Mouse (Mus musculus) thymus, postnatal 10 days (tissue): ENCODE data around the gene Ttc6.
A peak's percentile ranks its signal among the peaks of the same experiment; 100 is the strongest.

ENCODE experiments used
- DNase-seq, 2 experiments: peaks; one replicate each; pipeline ENCODE4 v3.0.0; 2021; ENCODE audit warnings: low spot score in 2 of 2

The Ttc6 gene

GRCm38 (mm10) chr12:57563909-57564308 is at the start of gene Ttc6:
Gene Ttc6 (plus strand): TSS chr12:57564113.
- DNase-seq, result no peak

GRCm38 (mm10) chr12:57514552-57514951 is 49.4 kb upstream of the Ttc6 start:
- DNase-seq, result no peak

GRCm38 (mm10) chr12:57515702-57516377 is 48.1 kb upstream of the Ttc6 start:
- no peak for DNase-seq

GRCm38 (mm10) chr12:57528335-57528734 is 35.6 kb upstream of the Ttc6 start:
- no peak for DNase-seq

- no peak for DNase-seq
Measured at GRCm38 (mm10) chr12:57530474-57530873, 33.4 kb upstream of the Ttc6 start.

DNA sequence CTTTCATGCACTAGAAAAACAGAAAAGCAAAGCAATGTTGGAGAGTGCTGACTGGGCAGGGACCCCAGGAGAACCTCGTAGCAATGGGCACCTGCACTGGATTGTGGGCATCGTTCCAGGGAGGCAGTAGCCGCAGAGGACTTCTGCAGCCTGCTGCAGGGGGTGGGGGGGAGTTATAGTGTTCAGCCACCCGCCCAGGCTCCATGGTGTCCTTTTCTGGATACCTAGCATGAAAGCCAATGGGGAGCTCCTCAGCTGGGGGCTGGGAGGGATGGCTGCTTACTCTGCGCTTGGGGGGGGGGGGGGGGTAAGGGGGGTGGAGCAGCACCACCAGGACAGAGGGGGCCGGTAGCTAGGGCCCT is 29.4 kb upstream of the Ttc6 start:
- DNase-seq, result no peak

DNA sequence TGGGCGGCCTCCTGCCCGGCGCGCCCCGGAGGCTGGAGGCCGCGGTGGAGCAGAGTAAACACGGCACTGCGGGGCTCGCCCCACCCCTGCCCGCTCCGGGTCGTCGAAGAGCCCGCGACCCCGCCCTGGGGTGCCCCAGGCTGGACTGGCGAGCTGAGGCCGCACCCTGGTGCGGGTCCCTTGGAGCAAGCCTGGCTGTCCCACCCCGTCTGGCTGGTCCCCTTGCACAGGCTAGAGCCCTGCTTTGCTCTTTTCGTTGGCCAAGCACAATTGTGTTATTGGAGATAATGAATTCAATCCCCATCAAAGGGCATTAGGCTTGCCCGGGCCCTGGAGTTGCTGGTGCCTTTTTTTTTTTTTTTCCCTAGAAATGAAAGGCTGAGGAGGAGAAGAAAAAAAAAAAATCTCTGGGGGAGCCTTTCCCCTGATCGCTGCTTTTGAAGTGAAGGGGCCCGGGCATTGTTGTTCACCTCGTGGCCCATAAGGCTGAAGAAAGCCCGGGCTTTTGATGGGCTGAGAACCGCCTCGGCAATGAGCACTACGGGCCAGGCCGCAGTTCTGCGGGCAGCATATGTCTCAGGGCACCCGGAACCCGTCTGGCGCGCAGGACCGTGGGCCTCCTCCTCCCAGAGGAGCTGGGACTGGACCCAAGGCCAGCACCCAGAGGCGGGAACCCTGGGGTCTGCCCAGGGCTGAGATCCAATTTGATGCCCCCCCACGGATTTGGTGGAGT is 28.9 kb upstream of the Ttc6 start:
- no peak for DNase-seq

DNA sequence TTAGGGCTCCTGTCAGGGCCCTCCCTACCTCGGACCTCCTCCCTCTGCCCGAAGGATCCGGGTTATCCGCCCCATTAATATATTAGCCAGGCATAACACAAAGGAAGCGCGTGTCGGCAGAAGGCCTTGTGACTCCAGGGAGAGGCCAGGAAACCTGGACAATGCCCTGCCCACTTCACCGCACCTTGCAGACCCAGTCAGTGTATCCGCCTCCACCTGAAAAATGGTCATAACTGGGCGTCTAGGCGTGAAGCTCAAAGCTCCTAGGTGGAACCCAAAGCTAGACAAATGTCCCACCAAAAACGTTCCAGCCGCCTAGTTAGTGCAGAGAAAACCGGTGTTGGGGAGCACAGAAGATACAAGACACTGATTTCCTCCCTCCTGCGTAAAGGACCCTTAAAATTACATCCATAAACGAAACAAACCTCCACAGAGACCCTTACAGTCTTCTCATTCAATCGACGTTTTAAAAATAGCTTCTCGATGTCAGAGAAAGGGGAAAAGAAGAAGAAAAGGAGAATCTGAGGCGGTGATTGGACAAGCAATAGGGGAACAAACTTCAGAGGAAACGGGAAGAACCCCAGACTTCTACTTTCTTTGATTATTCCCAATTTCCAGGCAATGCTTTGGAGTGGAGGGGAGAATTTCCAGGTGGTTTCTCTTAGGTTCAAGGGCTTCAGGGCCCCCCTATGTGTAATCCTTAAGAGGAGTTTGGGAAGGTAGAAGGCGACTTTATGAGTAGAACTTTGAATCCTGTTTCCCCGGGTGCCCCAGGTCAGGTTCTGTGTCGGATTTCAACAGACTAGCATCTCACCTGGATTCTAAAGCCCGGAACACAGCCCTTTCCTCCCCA is 27.6 kb upstream of the Ttc6 start:
- no peak for DNase-seq

DNA sequence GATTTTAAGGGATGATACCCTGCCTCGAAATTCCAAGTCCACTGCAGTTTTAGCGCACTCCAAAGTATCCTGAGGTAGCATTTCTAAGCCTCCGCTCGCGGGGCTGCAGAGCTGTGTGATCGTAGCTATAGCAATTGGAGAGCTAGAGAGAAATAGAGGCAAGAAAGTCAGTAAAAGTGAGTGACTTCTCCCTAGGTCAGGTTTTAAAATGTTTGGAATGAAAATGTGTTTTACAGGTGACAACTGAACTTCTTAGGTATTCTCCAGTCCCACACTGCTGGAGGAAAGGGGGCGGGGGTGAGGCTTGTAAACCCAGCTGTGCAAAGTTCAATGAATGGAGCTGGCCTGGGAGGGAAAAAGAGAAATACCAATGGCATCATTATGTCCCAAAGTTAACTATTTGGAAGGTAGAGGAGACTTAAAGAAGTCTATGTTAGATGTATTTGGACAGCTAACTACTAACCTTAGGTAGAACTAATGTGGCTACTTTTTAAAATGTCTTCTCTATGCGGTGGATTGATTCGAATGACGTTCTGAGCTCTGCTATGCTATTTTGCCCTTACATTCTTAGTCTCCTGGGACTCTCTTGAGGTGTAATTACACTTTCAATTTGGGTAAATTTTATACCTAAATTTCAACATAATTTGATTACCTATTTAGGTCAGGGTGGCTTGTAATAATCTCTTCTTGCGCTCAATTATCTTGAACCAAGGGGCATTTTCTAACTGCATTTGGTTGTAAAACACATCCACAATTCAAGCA is 26.8 kb upstream of the Ttc6 start:
- no peak for DNase-seq

DNA sequence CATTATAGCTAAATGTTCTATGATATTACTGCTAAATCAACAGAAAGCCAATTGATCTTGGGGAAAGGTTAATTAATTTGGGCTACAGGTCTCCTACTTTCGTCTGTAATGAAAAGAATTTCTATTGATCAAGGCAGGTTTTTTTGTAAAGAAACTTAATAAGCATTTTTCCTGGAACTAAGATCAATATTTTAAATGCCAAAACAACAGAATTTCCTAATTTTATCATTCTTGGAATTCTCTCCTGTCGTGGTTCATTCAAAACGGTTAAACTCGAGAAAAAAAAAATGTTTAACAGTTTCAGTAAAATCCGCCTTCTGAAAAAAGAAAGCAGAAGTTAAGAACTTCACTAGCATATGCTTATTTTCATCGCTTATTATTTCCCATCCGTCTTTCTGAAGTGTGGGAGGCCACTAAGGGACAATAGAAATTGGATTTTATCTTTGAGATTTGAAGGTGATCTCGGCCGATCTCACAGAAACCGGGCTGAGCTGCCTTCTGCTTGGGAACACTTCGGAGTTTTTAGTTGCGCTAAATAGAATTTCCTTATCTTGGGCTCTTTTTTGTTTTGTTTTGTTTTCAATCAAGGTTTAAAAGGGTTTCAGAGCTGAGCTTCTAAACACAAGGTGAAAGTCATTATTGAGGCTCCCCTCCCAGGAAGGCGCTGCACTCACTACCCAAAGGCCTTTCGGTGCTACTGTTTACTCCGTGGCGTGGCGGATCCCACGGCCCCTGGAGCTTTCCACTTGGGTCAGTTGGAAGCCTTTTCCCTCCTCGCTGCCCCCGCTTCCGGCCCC is 25.9 kb upstream of the Ttc6 start:
- DNase-seq, result no peak

DNA sequence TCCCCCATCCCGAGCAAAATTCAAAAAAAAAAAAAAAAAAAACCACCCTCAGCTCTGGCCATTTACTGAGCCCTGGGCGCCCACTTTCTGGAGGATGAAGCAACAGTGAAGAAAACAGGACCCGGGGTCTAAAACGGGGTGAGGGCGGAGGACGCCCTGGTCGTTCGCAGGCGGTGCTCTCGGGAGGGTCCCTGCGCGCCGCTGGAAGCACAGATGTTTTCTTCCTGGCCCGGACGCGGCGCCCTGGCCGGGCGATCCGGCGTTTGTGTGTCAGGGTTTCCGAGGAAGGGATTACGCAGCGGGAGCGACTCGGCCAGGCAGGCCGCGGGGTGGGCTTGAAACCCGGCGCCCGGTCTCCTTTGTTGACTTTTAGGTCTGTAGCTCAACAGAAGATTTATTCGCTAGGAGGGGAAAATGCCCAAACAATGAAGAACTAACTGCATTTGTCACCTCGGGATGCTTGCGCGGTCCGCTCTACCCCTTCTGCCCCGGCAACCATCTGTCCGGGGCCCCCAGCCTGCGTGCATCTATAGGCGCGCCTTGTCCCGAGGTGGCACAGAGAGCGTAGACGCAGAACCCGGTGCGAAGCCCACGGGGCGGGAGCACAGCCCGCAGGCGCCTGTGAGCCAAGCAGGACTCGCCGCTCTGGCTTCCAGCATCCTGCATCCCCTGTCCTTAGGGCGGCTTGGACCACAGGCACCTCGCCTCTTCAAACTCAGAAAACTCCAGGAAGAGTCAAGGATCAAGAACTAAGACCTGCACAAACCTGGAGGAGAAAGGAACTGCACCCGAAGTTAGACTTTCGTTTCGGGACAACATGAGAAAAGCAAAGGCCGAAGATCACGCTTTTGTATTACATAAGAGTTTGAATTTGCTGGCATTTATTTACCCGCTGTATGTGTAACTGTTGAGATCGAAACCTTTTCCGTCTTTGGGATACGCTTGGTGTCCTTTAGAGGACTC is 25.0 kb upstream of the Ttc6 start:
- no peak for DNase-seq

DNA sequence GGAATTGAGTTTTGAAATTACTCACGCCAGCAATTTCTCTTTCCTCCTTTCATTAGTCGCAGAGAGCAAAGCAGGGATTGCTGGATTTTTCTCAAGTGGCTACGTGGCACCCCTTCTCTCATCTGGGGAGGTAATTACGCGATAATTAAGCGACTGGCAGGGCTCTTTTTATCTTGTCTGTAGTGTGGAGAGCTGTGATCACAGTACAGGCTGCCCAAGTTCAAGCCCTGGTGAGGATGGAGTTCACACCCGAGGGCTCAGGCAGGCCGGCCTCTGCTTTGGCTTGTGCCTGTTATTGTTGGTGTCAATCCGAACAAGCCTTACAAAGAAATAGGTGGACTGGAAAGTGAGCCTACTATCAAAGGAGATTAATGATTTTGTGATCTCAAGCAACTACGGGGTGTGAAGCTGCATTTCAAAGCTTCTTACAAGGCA is 24.3 kb upstream of the Ttc6 start:
- DNase-seq, result no peak

DNA sequence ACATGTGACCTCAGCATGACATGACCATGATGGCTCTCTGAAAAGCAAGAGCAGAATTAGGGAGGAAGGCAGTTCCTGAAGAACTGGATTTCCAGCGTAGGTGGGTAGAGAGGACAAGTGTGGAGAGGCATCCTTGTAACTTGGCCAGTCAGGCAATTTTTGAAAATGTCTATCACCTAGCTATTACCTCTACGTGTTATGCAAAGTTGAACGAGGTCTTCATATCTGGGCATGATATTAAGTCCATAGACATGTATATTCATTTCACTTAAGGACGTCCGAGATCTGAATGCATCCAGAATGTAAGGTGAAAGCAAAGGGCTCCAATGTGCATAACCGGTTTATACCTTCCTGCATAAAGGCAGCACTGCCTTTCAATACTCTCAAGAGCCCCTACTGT is 22.8 kb upstream of the Ttc6 start:
- no peak for DNase-seq

DNA sequence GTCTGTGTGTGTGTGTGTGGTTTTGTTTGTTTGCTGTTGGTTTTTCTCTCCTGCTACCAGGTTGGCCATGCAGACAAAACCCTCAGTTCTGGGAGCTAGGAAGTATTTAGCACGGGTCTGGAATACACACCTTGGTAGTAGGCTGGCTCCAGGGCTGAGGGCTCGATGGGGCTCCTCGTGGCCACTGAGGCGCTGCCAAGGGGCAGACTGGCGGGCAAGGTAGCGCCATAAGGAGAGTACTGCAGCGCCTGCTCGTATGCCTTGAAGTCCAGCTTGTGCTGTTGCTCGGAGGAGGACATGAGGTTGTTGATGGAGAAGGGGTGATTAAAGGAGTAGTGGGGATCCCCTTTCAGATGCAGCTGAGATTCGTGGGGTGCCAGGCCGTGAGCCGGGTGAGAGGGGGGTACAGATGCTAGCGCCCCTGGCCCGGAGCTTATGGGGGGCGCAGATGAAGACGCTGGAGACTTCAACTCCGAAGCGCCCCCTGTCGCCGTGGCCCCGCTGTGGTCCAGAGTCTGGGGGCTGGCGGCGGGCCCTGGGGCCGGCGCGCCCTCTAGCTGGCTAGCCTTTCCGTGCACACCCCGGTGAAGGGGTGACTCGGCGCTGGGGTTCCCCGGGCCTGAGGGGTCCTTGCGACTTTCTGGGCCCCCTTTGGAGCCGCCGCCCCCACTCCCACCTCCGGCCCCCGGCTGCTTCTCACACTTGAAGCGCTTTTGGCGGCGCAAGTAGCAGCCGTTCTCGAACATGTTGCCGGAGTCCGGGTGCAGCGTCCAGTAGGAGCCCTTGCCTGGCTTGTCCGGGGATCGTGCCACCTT is 21.8 kb upstream of the Ttc6 start:
- DNase-seq, result peak in 1 of 2 experiments; percentile 22

- DNase-seq, result no peak
Measured at GRCm38 (mm10) chr12:57542746-57543626, 20.9 kb upstream of the Ttc6 start.

- no peak for DNase-seq
Measured at GRCm38 (mm10) chr12:57543627-57543991, 20.3 kb upstream of the Ttc6 start.

GRCm38 (mm10) chr12:57544641-57545370 is 19.1 kb upstream of the Ttc6 start:
- DNase-seq, result no peak
